ENCODE assay signal across 13 mouse cellular contexts in the genomic region with DNA sequence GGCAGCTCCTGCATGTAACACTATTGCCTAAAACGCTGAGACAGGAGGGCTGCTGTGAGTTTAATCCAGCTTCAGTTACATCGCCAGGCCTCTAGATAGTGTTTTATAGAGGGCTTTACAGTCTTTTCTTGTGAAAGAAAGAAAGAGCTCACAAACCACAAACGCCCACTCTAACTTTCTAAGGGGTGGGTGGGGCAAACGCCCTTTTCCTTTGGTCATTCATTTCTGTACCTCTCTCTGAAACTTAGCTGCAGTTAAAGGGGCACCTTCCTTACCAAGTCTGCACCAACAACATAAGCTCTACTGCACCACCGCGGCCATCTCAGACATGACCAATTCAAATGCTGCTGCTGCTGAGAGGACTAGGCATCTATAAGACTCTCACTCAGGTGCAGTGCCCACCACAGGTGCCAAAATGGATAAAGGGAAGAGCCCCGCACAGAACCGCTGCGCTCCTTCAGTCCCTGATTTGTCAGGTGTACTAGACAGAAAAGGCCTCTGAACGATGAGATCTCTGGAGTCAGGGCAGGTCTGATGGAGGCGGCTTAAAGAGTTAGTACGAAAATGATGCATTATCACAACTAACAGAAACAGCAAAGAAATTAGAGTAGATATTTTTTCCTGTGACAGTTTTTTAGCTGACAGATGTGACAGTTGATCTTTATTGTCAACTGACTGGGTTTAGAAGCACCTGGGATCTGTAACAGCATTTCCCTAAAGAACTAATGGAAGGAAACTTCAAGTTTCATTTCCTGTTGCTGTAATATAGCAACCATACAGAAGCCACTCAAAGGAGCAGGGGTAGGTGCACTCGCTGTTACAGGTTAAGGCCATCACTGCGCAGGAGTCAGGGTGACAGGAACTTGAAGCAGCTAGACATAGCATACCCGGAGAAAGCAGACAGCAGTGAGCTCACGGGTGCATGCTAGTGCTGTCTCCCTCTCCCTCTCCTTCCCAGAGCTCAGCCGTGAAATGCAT. TPM values are rescaled to one million over a fixed set of nuclear protein-coding genes. Genes with fewer than 3 reads are reported as not detected.
A peak's percentile ranks its signal among the peaks of the same experiment; 100 is the strongest.
DNase-seq lines count a peak whose midpoint lies in the region; ATAC-seq and TF ChIP-seq lines count a peak whose summit lies in the region.
"Had no signal": no experiment of that assay in that cellular context is flagged by ENCODE, and none has a peak within 500 bp of the region (broad histone marks: within the 10 kb centered on the region; RNA-seq: fewer than 3 reads in every experiment).

No protein-coding gene starts in this region.

- H3K27ac ChIP-seq in midbrain, embryonic 13.5 days, result no peak overlapping the region
- no peak overlapping the region for H3K27ac ChIP-seq in midbrain, postnatal 0 days (ENCODE audit: low read depth, low read length)

- DNase-seq in midbrain, postnatal 0 days (ENCODE audit: low spot score), result no peak
- DNase-seq in thymus, postnatal 25 days, result peak; percentile 56
- no peak for DNase-seq in urinary bladder, adult 18-20 months (ENCODE audit: low spot score in 2 of 2)
- no peak for DNase-seq in right cerebral cortex, postnatal 25 days
- no peak for DNase-seq in gastrocnemius, postnatal 14 days
- DNase-seq: adrenal gland, postnatal 14 days; cerebellum, adult 8-10 months; kidney, adult 8-10 months; lung, adult 2 months; midbrain, embryonic 14.5 days had no signal

- 83% methylated on average over 17 of the region's 17 CpGs for WGBS in midbrain, embryonic 13.5 days
- 79% methylated on average over 17 of the region's 17 CpGs for WGBS in midbrain, postnatal 0 days

- H3K4me2 ChIP-seq in midbrain, embryonic 13.5 days (replicated peaks), result no peak overlapping the region
- no peak overlapping the region for H3K4me2 ChIP-seq in midbrain, postnatal 0 days (ENCODE audit: low read depth, low read length, poor library complexity, severe bottlenecking)

- peaks cover 18% of the 10 kb centered on the region for H3K4me1 ChIP-seq in midbrain, embryonic 13.5 days (replicated peaks)
- H3K4me1 ChIP-seq in midbrain, postnatal 0 days (ENCODE audit: insufficient read depth, low read length), result no peaks in the 10 kb centered on the region

- H3K27me3 ChIP-seq in midbrain, embryonic 13.5 days, result no peaks in the 10 kb centered on the region
- H3K27me3 ChIP-seq in midbrain, postnatal 0 days (ENCODE audit: insufficient read depth, low read length), result no peaks in the 10 kb centered on the region

- 0 out of 2 replicates have a peak, but pooled peaks have one; percentile 17 for ATAC-seq in midbrain, embryonic 13.5 days
- ATAC-seq in midbrain, postnatal 0 days (ENCODE audit: low FRiP score), result no peak
- ATAC-seq in activated CD4-positive, CD25-positive, alpha-beta regulatory T cell, adult 4 months, result peak; percentile 93
- ATAC-seq in megakaryocyte progenitor cell, adult 5-6 weeks (replicated peaks; ENCODE audit: poor library complexity), result peak; percentile 52

- H3K4me3 ChIP-seq in midbrain, embryonic 13.5 days (replicated peaks), result no peak overlapping the region
- no peak overlapping the region for H3K4me3 ChIP-seq in midbrain, postnatal 0 days (ENCODE audit: low read depth, low read length)

- no peak for TF ChIP-seq CTCF in midbrain, postnatal 0 days (IDR thresholded peaks at IDR 0.05)

- no peak overlapping the region for H3K9ac ChIP-seq in midbrain, embryonic 13.5 days (replicated peaks)
- no peak overlapping the region for H3K9ac ChIP-seq in midbrain, postnatal 0 days (replicated peaks; ENCODE audit: low read length, poor library complexity, severe bottlenecking)

- H3K9me3 ChIP-seq in midbrain, embryonic 13.5 days, result no peaks in the 10 kb centered on the region
- no peaks in the 10 kb centered on the region for H3K9me3 ChIP-seq in midbrain, postnatal 0 days (ENCODE audit: low read length)

- peaks cover 25% of the 10 kb centered on the region for H3K36me3 ChIP-seq in midbrain, embryonic 13.5 days
- H3K36me3 ChIP-seq in midbrain, postnatal 0 days (ENCODE audit: insufficient read depth, low read length), result peaks cover 22% of the 10 kb centered on the region

- intact Hi-C loops in gastrocnemius, postnatal 14 days (cut with DNase I; ENCODE audit: low total_unique reads), result no loop called here

RNA-seq across cellular contexts. Expression of a gene that starts 13.1 kb away (rescaled TPM):
- polyA plus RNA-seq in midbrain, embryonic 13.5 days (2015; fragmentation: Nextera tagmentation; extraction: Ambion mirVana), result 70.8 and 75.9 TPM in 2 replicates
- total RNA-seq in midbrain, postnatal 0 days (2014; rRNA removed), result 111 and 119 TPM in 2 replicates
- 71.2 and 78.6 TPM in 2 replicates for polyA plus RNA-seq in midbrain, postnatal 0 days (2015; fragmentation: Nextera tagmentation; extraction: Ambion mirVana)
- 10 to 100 TPM; 15.4 to 25.2 TPM for polyA plus RNA-seq in activated CD4-positive, CD25-positive, alpha-beta regulatory T cell, adult 4 months (2017; shearing (Covaris generic))
- total RNA-seq in megakaryocyte progenitor cell, adult 5-6 weeks (2015), result 60.0 and 69.6 TPM in 2 replicates
- total RNA-seq in megakaryocyte progenitor cell, adult 5-6 weeks (2017), result 56.3 and 71.7 TPM in 2 replicates
- total RNA-seq in gastrocnemius, postnatal 14 days (2021), result 10 to 100 TPM; 15.3 to 16.4 TPM

RNA-seq across cellular contexts. Expression of a gene that starts 34.6 kb away (rescaled TPM):
- polyA plus RNA-seq in midbrain, embryonic 13.5 days (2015; fragmentation: Nextera tagmentation; extraction: Ambion mirVana), result 3.2 and 3.7 TPM in 2 replicates
- 1.4 and 2.6 TPM in 2 replicates for total RNA-seq in midbrain, postnatal 0 days (2014; rRNA removed)
- 2.6 and 2.9 TPM in 2 replicates for polyA plus RNA-seq in midbrain, postnatal 0 days (2015; fragmentation: Nextera tagmentation; extraction: Ambion mirVana)
- under 1 TPM in 1 of 2 experiments, not detected in 1; 0.42 TPM for polyA plus RNA-seq in activated CD4-positive, CD25-positive, alpha-beta regulatory T cell, adult 4 months (2017; shearing (Covaris generic))
- total RNA-seq in megakaryocyte progenitor cell, adult 5-6 weeks (2015), result 56.4 and 60.7 TPM in 2 replicates
- 53.6 and 57.0 TPM in 2 replicates for total RNA-seq in megakaryocyte progenitor cell, adult 5-6 weeks (2017)
- total RNA-seq in gastrocnemius, postnatal 14 days (2021), result 1 to 10 TPM; 1.4 to 1.5 TPM

RNA-seq across cellular contexts. Expression of a gene that starts 43.8 kb away (rescaled TPM):
- 0.76 and 1.0 TPM in 2 replicates for polyA plus RNA-seq in midbrain, embryonic 13.5 days (2015; fragmentation: Nextera tagmentation; extraction: Ambion mirVana)
- total RNA-seq in midbrain, postnatal 0 days (2014; rRNA removed), result 0.60 and 0.99 TPM in 2 replicates
- 0.20 and 0.25 TPM in 2 replicates for polyA plus RNA-seq in midbrain, postnatal 0 days (2015; fragmentation: Nextera tagmentation; extraction: Ambion mirVana)
- polyA plus RNA-seq in activated CD4-positive, CD25-positive, alpha-beta regulatory T cell, adult 4 months (2017; shearing (Covaris generic)), result under 1 TPM; 0.19 to 0.51 TPM
- total RNA-seq in megakaryocyte progenitor cell, adult 5-6 weeks (2015), result 7.1 and 10.3 TPM in 2 replicates
- total RNA-seq in megakaryocyte progenitor cell, adult 5-6 weeks (2017), result 13.6 and 19.1 TPM in 2 replicates
- 1 to 10 TPM in 1 of 2 experiments, under 1 TPM in 1; 0.93 to 1.7 TPM for total RNA-seq in gastrocnemius, postnatal 14 days (2021)

Comparison
In these comparisons a context has a peak if more than half of its experiments do, and no peak if none do; other contexts are left out.
1. RNA of a gene that starts 34.6 kb away (total RNA-seq): 53.6 to 60.7 TPM in megakaryocyte progenitor cell, adult 5-6 weeks; 1.4 to 1.5 TPM in gastrocnemius, postnatal 14 days and 1.4 to 2.6 TPM in midbrain, postnatal 0 days; every median in the first group is over 10 times any median in the second.